Mouse (Mus musculus): ENCODE measurements around the gene Rims3.

The Rims3 gene

GRCm38 (mm10) chr4:120850946-120851345 is 3.7 kb upstream of the Rims3 start:
- peak; percentile 59 for DNase-seq (ENCODE audit: low read depth)

DNA sequence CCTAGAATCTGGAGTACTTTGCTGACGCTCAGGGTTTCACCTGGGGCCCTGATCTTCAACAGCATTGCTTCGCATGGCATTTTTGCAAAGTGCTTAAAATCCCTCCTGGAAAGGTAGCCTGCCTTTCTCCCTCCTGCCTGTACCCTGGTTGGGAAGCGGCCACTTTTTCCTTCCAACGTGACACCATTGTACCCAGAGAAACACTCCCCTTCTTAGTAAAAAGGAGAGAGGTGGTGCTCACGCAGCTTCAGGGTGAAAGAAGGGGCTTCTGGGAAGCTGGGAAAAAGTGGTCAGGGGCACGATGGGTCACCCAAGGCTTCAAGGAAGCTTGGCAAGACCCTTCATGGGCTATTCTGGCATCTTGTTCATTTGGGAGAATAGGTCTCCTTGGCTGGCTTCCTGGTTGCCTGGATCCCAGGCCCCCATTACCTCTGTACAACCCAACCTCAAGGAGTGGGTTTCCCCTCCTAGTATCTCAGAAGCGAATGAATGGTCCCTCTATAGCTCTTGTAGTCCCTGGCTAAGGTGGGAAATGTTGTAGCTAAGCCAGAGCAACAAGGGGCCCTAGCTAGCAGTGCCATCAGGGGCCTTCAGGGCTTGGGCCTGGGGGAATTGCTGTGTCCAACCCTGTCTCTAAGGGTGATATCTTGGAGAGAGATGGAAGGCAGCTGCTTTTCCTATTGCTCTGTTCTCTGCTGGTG is 894 bp downstream of the Rims3 start:
- DNase-seq (ENCODE audit: low read depth): no peak

- no peak for DNase-seq (ENCODE audit: low read depth)
Observed at GRCm38 (mm10) chr4:120856376-120856775, 1.8 kb downstream of the Rims3 start.

DNA sequence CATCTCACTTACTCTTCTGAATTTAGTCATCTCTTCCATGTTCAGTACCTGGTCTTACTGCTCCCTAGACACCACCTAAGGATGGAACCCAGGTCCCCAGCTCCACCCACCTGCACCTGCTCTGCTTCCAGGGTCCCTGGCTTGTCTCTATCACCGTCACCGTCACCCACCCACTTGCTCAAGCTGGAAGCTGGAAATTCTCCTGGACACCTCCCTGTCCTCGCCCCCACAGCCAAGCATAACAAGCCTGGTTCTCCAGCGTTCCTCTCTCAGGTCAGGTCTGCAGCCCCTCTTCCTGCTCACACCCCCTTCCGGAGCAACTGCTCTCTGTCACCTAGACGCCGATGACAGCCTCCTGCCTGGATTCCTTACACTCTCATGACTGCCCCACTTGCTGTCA is 5.2 kb downstream of the Rims3 start:
- no peak for DNase-seq (ENCODE audit: low read depth)

DNA sequence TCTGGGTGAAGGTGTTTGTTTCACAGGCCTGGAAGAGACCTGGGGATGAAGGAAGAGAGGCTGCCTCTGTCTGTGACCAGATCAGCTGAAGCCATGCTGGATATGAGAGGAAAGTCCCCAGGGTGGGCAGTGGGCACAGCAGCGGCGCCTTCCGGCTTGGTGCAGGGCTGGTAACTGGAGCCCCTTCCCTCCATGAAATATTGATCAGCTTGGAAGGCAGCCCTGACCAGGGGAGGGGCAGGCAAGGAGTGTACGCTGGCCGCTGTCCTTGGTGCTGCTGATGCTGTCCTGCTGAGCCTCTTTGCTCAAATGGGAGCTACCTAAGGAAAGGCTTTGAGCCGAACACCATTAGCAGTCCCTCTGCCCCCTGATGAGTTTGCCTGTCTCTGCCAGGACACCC is 11.6 kb downstream of the Rims3 start:
- DNase-seq (ENCODE audit: low read depth): peak; percentile 36

GRCm38 (mm10) chr4:120868246-120868645 is 13.6 kb downstream of the Rims3 start:
- DNase-seq (ENCODE audit: low read depth): no peak

- no peak for DNase-seq (ENCODE audit: low read depth)
Observed at GRCm38 (mm10) chr4:120868988-120869387, 14.4 kb downstream of the Rims3 start.

DNA sequence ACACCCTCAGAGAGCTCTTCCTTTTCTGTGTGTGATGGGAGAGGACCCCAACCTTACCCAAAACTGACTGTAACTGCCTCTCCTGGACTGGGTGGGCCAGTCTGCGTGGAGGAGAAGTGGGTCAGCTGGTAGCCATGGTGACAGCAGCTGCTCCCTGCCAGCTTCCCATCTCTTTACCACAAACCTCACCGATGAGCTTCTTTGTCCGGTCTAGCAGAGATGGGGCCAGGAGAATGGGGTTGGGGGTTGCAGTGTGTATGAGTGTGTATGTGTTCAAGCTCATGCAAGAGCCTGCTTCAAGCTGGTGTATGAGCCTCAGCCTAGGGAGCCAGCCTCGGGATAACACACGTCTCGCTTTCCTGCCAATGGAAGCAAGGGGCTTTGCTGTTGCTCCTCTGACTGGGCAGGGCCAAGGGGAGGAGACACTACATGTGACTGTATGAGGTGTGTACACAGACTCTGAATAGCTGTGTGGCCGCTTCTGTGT is 15.7 kb downstream of the Rims3 start:
- no peak for DNase-seq (ENCODE audit: low read depth)

DNA sequence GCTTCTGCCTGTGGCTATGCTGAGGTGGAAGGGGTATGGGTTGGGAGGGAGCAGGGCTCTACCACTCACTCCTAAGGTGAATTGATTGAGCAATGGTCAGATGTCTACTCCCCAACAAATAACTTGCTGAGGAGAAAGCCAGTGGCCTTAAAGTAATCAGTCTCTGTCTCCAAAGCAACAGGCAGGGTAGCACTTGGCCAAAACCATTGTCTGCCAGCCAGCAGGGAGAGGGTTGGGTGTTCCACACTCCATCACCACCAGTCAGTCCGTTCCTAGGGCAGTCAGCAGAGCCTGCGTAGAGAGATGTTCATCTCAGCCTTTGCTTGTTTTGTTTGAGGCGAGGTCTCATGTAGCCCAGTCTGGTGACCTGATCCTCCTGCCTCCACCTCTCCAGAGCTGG is 21.3 kb downstream of the Rims3 start:
- DNase-seq (ENCODE audit: low read depth): no peak

DNA sequence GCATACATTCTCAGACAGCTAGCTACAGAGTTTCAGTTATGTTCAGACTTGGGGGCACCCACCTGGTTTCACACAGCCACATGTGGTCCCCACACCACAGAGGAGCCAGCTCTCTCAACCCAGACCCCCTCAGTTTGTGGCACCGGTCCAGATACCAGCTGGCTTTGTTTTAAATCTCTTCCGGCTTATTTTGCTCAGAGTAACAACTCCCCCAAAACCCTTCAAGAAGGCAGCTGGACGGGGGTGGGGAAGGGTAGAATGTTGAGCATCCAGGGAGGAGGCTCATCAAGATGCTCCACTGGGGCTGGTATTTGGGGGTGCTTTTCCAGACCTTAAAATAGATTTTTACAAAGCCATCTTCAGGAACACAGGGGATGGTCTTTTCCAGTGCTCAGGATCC is 24.1 kb downstream of the Rims3 start:
- no peak for DNase-seq (ENCODE audit: low read depth)

- no peak for DNase-seq (ENCODE audit: low read depth)
Observed at GRCm38 (mm10) chr4:120879386-120879785, 24.8 kb downstream of the Rims3 start.

- peak; percentile 36 for DNase-seq (ENCODE audit: low read depth)
Observed at GRCm38 (mm10) chr4:120880731-120881432, 26.3 kb downstream of the Rims3 start.

- DNase-seq (ENCODE audit: low read depth): no peak
Observed at GRCm38 (mm10) chr4:120882002-120882625, 27.5 kb downstream of the Rims3 start.

- no peak for DNase-seq (ENCODE audit: low read depth)
Observed at GRCm38 (mm10) chr4:120885208-120886120, 30.8 kb downstream of the Rims3 start.

- DNase-seq (ENCODE audit: low read depth): no peak
Observed at GRCm38 (mm10) chr4:120886131-120886530, 31.5 kb downstream of the Rims3 start.

GRCm38 (mm10) chr4:120886811-120887210 is 32.2 kb downstream of the Rims3 start:
- DNase-seq (ENCODE audit: low read depth): no peak

DNA sequence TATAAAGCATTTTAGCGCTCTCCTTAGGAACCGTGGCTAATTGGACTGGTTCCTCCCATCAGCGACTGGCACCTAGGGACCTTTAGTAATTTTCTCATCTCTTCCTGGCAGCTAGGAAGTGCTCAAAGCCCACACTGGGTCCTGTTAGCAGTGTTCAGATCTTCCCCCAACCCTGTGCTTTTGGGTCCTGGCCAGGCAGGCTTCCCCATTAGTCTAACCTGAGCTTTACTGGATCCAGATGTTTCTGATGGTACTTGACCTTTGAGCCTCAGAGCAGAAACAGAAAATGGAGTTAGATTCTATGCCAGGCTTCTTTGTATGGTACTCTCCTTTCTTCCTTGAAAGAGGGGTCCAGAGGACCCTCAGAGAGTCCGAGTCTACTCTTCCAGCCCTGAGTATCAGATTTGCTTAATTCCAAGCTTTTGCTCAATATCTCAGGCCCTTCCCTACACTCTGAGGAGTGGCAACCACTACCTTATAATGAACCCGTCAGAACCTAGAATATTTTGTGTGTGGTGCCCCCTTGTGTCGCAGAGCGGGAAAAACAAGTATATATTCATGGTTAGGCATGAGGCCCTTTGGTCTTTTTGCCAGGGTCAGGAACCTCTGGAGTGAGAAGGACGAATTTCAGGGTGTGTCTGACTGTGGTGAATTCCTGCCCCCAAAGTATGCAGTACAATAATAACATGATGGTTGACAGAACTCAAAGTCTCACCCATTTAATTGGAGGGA is 32.9 kb downstream of the Rims3 start:
- peak; percentile 57 for DNase-seq (ENCODE audit: low read depth)

DNA sequence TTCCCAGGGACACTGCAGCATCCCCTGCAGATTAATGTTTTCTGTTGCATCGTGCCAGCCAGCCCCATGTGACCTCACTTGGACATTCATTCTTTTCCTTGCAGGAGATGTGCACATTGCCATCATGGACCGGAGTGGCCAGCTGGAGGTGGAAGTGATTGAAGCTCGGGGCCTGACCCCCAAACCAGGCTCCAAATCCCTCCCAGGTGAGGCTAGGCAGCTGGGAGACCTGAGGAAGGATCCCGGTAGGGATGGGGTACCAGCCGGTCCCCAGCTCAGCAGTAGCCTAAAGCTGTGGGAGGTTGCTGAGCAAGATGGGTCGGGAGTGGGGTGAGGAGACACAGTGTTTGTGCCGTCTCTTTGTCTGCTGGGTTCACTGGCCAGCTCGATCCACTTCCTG is 34.3 kb downstream of the Rims3 start:
- DNase-seq (ENCODE audit: low read depth): no peak

DNA sequence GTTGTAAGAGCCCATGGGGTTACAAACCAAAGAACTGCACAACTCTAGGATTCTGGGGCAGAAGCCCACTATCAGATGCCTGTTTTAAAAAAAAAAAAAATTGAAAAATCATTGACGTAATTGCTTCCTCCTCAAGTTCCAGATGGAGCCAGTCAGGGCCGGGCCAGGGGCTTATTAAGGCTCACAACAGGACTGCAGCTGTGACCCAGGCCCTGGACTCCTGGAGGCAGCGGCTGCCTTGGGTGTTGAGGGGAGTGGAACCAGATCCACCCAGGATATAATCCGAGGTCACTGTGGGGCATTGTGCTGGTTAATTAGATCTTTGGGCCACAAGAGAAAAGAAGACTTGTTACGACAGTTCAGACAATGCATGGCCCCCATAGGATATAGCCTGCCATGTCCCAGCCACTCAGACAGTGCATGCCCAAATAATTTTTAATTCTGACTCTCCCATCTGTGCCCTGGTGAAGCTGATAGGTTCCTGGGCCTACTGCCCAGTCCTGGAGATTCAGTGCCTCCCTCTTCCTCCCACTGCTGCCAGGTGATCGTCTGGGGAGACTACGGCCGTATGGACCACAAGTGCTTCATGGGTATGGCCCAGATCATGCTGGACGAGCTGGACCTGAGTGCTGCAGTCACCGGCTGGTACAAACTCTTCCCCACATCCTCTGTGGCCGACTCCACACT is 36.3 kb downstream of the Rims3 start:
- DNase-seq (ENCODE audit: low read depth): no peak

- no peak for DNase-seq (ENCODE audit: low read depth)
Observed at GRCm38 (mm10) chr4:120891960-120892359, 37.3 kb downstream of the Rims3 start.

DNA sequence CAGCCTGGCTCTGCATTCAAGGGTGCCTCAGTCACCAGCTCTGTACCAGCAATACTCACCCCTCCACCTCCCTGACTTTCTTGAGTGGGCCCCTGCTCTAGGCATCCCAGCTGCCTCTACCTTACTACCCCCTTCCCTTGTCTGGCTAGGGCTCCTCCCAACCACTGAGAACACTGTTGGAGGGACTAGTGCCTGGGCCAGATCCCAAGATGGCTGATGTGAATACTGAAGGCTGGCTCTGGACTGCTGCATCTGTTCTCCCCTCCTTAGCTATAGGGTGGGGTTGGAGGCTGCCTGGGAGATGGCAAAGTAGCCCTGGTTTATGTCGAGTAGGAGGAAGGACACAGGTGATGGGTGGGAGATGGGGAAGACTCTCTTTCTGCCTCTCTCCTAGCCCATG is 37.9 kb downstream of the Rims3 start:
- DNase-seq (ENCODE audit: low read depth): no peak

All from 416B (cell line).